Mouse (Mus musculus) CH12.LX (cell line): ENCODE results near the gene Cap2. TPM values are rescaled to one million over a fixed set of nuclear protein-coding genes. Genes with fewer than 3 reads are reported as not detected.

Source experiments
- DNase-seq: peaks from one replicate; pipeline ENCODE4 v3.0.0-alpha.2; 2013; ENCODE audit errors: extremely low read depth
- H3K27ac ChIP-seq: 2 replicates; pipeline ENCODE4 v1.5.1; 2012; ENCODE audit warnings: low read depth, mild to moderate bottlenecking, control low read depth, moderate library complexity; ENCODE audit not compliant: insufficient read depth
- H3K27me3 ChIP-seq: replicated peaks from 2 replicates; pipeline ENCODE3; 2012; ENCODE audit warnings: inconsistent platforms
- H3K36me3 ChIP-seq, 2 experiments: replicated peaks in 1 of 2; 2 replicates each; pipeline versions ENCODE3 to v1.6.1; 2012; ENCODE audit warnings: inconsistent platforms in 1 of 2, low read length in 1 of 2, mild to moderate bottlenecking in 1 of 2, mixed read lengths in 1 of 2, moderate library complexity in 1 of 2; ENCODE audit not compliant: control insufficient read depth in 1 of 2, insufficient read depth in 1 of 2
- H3K4me1 ChIP-seq, 2 experiments: 2 replicates each; pipeline ENCODE4 v1.6.1; 2012; ENCODE audit warnings: inconsistent platforms in 1 of 2, moderate library complexity in 1 of 2; ENCODE audit not compliant: insufficient read depth in 2 of 2, control insufficient read depth in 1 of 2
- H3K4me2 ChIP-seq: 2 replicates; pipeline ENCODE4 v1.6.1; 2012; ENCODE audit warnings: low read depth, mild to moderate bottlenecking, control low read depth; ENCODE audit not compliant: poor library complexity, insufficient read depth, severe bottlenecking
- H3K4me3 ChIP-seq, 3 experiments: fragments of 150-350 bp in 1 of 3; sonication (generic) in 1 of 3; replicated peaks in 1 of 3; 2 replicates each; pipeline versions ENCODE3 to v1.5.1; 2011 to 2012; ENCODE audit warnings: low read depth in 2 of 3, low read length in 2 of 3, mild to moderate bottlenecking in 2 of 3, moderate library complexity in 2 of 3, control low read depth in 1 of 3, improper control_type of control experiment in 1 of 3, inconsistent platforms in 1 of 3, mixed read lengths in 1 of 3; ENCODE audit not compliant: poor library complexity in 1 of 3
- H3K79me2 ChIP-seq: replicated peaks from 2 replicates; pipeline ENCODE4 v1.6.1; 2012; ENCODE audit warnings: mild to moderate bottlenecking, moderate library complexity; ENCODE audit not compliant: control insufficient read depth, poor library complexity, insufficient read depth, severe bottlenecking; ENCODE audit errors: extremely low read depth
- H3K9ac ChIP-seq: 2 replicates; pipeline ENCODE4 v1.6.1; 2012; ENCODE audit warnings: low read depth, mild to moderate bottlenecking, control low read depth, moderate library complexity; ENCODE audit not compliant: insufficient read depth
- H3K9me3 ChIP-seq: replicated peaks from 2 replicates; pipeline ENCODE3; 2012; ENCODE audit warnings: low read length, inconsistent platforms, mixed read lengths
- BHLHE40 ChIP-seq: IDR thresholded peaks from 2 replicates; pipeline ENCODE4 v1.6.1; 2011; ENCODE audit warnings: mild to moderate bottlenecking, low read depth, low read length, improper control_type of control experiment
- GABPA ChIP-seq: IDR thresholded peaks from 2 replicates; pipeline ENCODE4 v1.6.1; 2012; ENCODE audit warnings: low read depth, low read length, improper control_type of control experiment, inconsistent platforms; ENCODE audit not compliant: insufficient replicate concordance
- HCFC1 ChIP-seq: IDR thresholded peaks from 2 replicates; pipeline ENCODE4 v1.6.1; 2012; ENCODE audit warnings: low read depth, mild to moderate bottlenecking, inconsistent platforms, low read length, improper control_type of control experiment
- IRF4 ChIP-seq: IDR thresholded peaks from 2 replicates; pipeline ENCODE4 v1.6.1; 2014; ENCODE audit warnings: low read depth, mild to moderate bottlenecking, inconsistent platforms, low read length, improper control_type of control experiment
- MAZ ChIP-seq: IDR thresholded peaks from 2 replicates; pipeline ENCODE4 v1.6.1; 2012; ENCODE audit warnings: low read depth, mild to moderate bottlenecking, inconsistent platforms, low read length, improper control_type of control experiment, moderate library complexity
- MEF2A ChIP-seq: IDR thresholded peaks from 2 replicates; pipeline ENCODE4 v1.6.1; 2014; ENCODE audit warnings: low read depth, mild to moderate bottlenecking, inconsistent platforms, low read length, improper control_type of control experiment, borderline replicate concordance
- MXI1 ChIP-seq: IDR thresholded peaks from 2 replicates; pipeline ENCODE4 v1.6.1; 2011; ENCODE audit warnings: mild to moderate bottlenecking, low read depth, low read length, improper control_type of control experiment
- NELFE ChIP-seq: IDR thresholded peaks from 2 replicates; pipeline ENCODE4 v1.6.1; 2011; ENCODE audit warnings: low read depth, low read length, improper control_type of control experiment
- NRF1 ChIP-seq: IDR thresholded peaks from 2 replicates; pipeline ENCODE4 v1.6.1; 2014; ENCODE audit warnings: low read depth, mild to moderate bottlenecking, inconsistent platforms, low read length, improper control_type of control experiment, moderate library complexity
- PAX5 ChIP-seq: IDR thresholded peaks from 2 replicates; pipeline ENCODE4 v1.6.1; 2012; ENCODE audit warnings: low read length, inconsistent platforms, mixed read lengths
- POLR2A ChIP-seq: IDR thresholded peaks from 2 replicates; pipeline ENCODE4 v1.6.1; 2011; ENCODE audit warnings: low read depth, mild to moderate bottlenecking, improper control_type of control experiment, low read length
- RAD21 ChIP-seq: IDR thresholded peaks from 2 replicates; pipeline ENCODE4 v1.6.1; 2011; ENCODE audit warnings: low read depth, mild to moderate bottlenecking, low read length, improper control_type of control experiment, moderate library complexity
- SIN3A ChIP-seq: IDR thresholded peaks from 2 replicates; pipeline ENCODE4 v1.6.1; 2012; ENCODE audit warnings: low read length, improper control_type of control experiment, inconsistent platforms
- UBTF ChIP-seq: IDR thresholded peaks from 2 replicates; pipeline ENCODE4 v1.6.1; 2012; ENCODE audit warnings: low read depth, mild to moderate bottlenecking, inconsistent platforms, low read length, improper control_type of control experiment, moderate library complexity
- ZKSCAN1 ChIP-seq: IDR thresholded peaks from 2 replicates; pipeline ENCODE4 v1.6.1; 2012; ENCODE audit warnings: low read depth, inconsistent platforms, low read length, improper control_type of control experiment, borderline replicate concordance
- ZMIZ1 ChIP-seq: IDR thresholded peaks from 2 replicates; pipeline ENCODE4 v1.6.1; 2012; ENCODE audit warnings: low read depth, mild to moderate bottlenecking, inconsistent platforms, low read length, improper control_type of control experiment
- ZNF384 ChIP-seq: IDR thresholded peaks from 2 replicates; pipeline ENCODE4 v1.6.1; 2012; ENCODE audit warnings: low read depth, low read length, improper control_type of control experiment, inconsistent platforms
- dilution Hi-C: fragments of 300-500 bp; cut with MboI; formaldehyde crosslinking; loops from 2 replicates; pipeline ENCODE4 v1.14.3; 2020; ENCODE audit warnings: low sequenced_read_pairs; ENCODE audit not compliant: extremely low pct_unique_long_range_greater_than_20kb, extremely low pct_ligation_motif_present
- in situ Hi-C: fragments of 300-500 bp; cut with MboI; formaldehyde crosslinking; loops from 3 replicates; pipeline ENCODE4 v1.14.3; 2019; ENCODE audit warnings: low sequenced_read_pairs, low pct_ligation_motif_present, low pct_unique_long_range_greater_than_20kb, mixed read lengths
- polyA plus RNA-seq: library from polyadenylated mRNA; unstranded; fragments of >175 nt; gene quantifications from 2 replicates; pipeline ENCODE4 v1.2.1, GENCODE M21; 2012; ENCODE audit warnings: low read depth; ENCODE audit not compliant: insufficient read length
- total RNA-seq, 2 experiments: library from RNA; depleted of rRNA; stranded (reverse); fragments of 300-350 nt in 1 of 2; fragments of >200 nt in 1 of 2; gene quantifications; 2 replicates each; pipeline ENCODE4 v1.2.3; 2012 to 2014

Cap2 gene
- total and polyA plus RNA-seq, 3 experiments = 0.04 to 0.11 TPM; not detected in 1

DNA sequence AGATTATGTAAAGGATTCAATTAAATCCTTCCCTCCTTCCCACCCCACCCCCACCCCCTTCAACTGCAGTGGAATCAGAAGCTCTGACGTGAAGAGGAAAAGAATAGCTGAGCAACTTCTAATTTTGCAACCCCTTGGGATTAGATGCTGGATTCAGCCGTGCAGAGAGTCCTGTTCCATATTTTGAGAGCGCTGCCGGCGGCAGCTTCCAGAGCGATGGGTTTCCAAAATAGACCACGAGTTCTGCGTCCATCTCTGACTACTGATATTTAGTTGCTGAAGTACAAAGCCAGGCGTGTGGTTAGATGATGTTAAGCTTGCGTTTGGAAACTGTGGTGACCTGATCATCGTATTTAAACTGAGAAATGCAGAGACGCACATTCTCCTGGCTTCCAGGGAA, 22.1 kb downstream of the Cap2 start:
- dilution Hi-C loops = no loop called here

DNA sequence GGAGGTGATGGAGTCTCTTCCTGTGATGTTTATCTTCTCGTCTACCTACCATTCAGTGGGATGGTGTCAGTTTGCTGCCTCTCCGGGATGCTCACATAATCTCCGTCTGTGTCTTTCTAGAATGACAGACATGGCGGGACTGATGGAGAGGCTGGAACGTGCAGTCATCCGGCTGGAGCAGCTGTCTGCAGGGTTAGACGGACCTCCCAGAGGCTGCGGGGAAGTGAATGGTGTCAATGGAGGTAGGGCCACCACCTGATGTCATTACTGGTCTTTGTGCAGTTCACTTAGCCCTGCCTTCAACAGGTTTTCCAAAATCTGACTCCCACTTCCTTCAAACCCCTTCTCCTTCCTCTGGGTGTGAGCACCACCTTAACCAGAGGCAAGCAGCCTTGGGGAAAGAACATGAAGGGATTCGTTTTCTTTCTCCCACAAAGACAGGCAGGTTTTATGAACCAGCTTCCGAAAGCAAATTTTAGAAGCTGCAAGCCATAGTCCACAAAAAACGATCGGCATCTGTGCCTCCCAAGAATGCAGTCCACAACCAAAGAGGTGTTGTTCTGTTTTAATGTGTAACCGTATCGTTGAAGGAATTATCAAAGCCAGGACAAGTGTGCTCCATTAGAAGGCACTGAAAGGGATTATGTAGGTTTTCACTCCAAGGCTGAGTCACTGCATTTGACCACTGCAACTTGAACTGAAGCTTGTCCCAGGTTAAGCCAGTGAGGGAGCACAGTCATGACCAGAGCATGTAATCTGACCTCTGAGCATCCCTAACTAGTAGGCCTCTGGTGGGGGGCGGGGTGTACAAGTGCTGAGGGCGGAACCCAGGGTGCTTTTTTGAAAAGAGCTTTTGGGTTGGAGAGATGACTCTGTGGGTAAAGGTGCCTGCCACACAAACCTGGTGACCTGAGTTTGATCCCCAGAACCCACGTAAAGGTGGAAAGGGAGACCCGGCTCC, 23.9 kb downstream of the Cap2 start:
- DNase-seq = no peak
- in situ Hi-C loops (no loop called here), dilution Hi-C loops (no loop called here)
- Histone ChIP-seq H3K9me3 (no peaks in the 10 kb centered on the region), H3K36me3 (no peaks in the 10 kb centered on the region), H3K4me1 (no peaks in the 10 kb centered on the region), H3K9ac (no peak overlapping the region), H3K4me3 (no peak overlapping the region), H3K4me2 (no peak overlapping the region), H3K79me2 (no peaks in the 10 kb centered on the region), H3K27ac (no peak overlapping the region), H3K27me3 (no peaks in the 10 kb centered on the region)
- TF ChIP-seq ZKSCAN1 = no peak
- no peak for TF ChIP-seq RAD21
- no peak for TF ChIP-seq HCFC1
- TF ChIP-seq POLR2A = no peak

More for the DNA sequence above, 22.1 kb downstream of the Cap2 start:
- no peak overlapping the region for H3K4me2 ChIP-seq
- no peak overlapping the region for H3K27ac ChIP-seq
- DNase-seq = no peak
- H3K79me2 ChIP-seq = no peaks in the 10 kb centered on the region
- H3K36me3 ChIP-seq = no peaks in the 10 kb centered on the region
- H3K9me3 ChIP-seq = no peaks in the 10 kb centered on the region
- no peak for TF ChIP-seq HCFC1
- TF ChIP-seq GABPA = no peak
- no peak for TF ChIP-seq SIN3A
- no peak for TF ChIP-seq NELFE
- no peak for TF ChIP-seq NRF1
- TF ChIP-seq BHLHE40 = no peak
- TF ChIP-seq ZMIZ1 = no peak
- TF ChIP-seq PAX5 = no peak
- TF ChIP-seq UBTF = no peak
- no peak for TF ChIP-seq MXI1
- no peak for TF ChIP-seq MAZ
- TF ChIP-seq MEF2A = no peak
- no peak for TF ChIP-seq IRF4
- no peak for TF ChIP-seq ZNF384
- in situ Hi-C loops = no loop called here
- H3K9ac ChIP-seq = no peak overlapping the region
- H3K4me1 ChIP-seq = no peaks in the 10 kb centered on the region
- no peak overlapping the region for H3K4me3 ChIP-seq
- H3K27me3 ChIP-seq = no peaks in the 10 kb centered on the region
